Mouse (Mus musculus): Measurements from ENCODE around the gene Gpr62.

Gene Gpr62

GRCm38 (mm10) chr9:106454888-106455681 lies 10.7 kb downstream of the Gpr62 start:
- DNase-seq (ENCODE audit: low spot score), result no peak

GRCm38 (mm10) chr9:106454071-106454761 lies 11.5 kb downstream of the Gpr62 start:
- no peak for DNase-seq (ENCODE audit: low spot score)

- peak; percentile 55 for DNase-seq (ENCODE audit: low spot score)
Observed at GRCm38 (mm10) chr9:106453271-106454070, 12.3 kb downstream of the Gpr62 start, which contains the start of gene Pcbp4. Gene Pcbp4, plus strand, starts transcription at chr9:106453291.

GRCm38 (mm10) chr9:106452821-106453220 lies 12.9 kb downstream of the Gpr62 start:
- no peak for DNase-seq (ENCODE audit: low spot score)

GRCm38 (mm10) chr9:106452351-106452750 lies 13.4 kb downstream of the Gpr62 start:
- no peak for DNase-seq (ENCODE audit: low spot score)

GRCm38 (mm10) chr9:106451899-106452298 lies 13.8 kb downstream of the Gpr62 start:
- DNase-seq (ENCODE audit: low spot score), result no peak

- DNase-seq (ENCODE audit: low spot score), result no peak
Observed at GRCm38 (mm10) chr9:106451298-106451697, 14.4 kb downstream of the Gpr62 start.

GRCm38 (mm10) chr9:106450661-106451060 lies 15.1 kb downstream of the Gpr62 start:
- peak; percentile 77 for DNase-seq (ENCODE audit: low spot score)

GRCm38 (mm10) chr9:106449947-106450346 lies 15.8 kb downstream of the Gpr62 start:
- no peak for DNase-seq (ENCODE audit: low spot score)

- peak; percentile 69 for DNase-seq (ENCODE audit: low spot score)
Observed at GRCm38 (mm10) chr9:106448498-106449031, 17.2 kb downstream of the Gpr62 start.

GRCm38 (mm10) chr9:106447951-106448350 lies 17.8 kb downstream of the Gpr62 start:
- DNase-seq (ENCODE audit: low spot score), result no peak

GRCm38 (mm10) chr9:106447348-106447747 lies 18.4 kb downstream of the Gpr62 start, which contains the start of the genes Abhd14b and Abhd14a:
Gene Abhd14b, plus strand, starts transcription at chr9:106447459.
Gene Abhd14a, minus strand, starts transcription at chr9:106447678.
- peak; percentile 91 for DNase-seq (ENCODE audit: low spot score)

- no peak for DNase-seq (ENCODE audit: low spot score)
Observed at GRCm38 (mm10) chr9:106444836-106445235, 20.9 kb downstream of the Gpr62 start.

- DNase-seq (ENCODE audit: low spot score), result no peak
Observed at GRCm38 (mm10) chr9:106442680-106443079, 23.1 kb downstream of the Gpr62 start.

- no peak for DNase-seq (ENCODE audit: low spot score)
Observed at GRCm38 (mm10) chr9:106436566-106436965, 29.2 kb downstream of the Gpr62 start.

- no peak for DNase-seq (ENCODE audit: low spot score)
Observed at GRCm38 (mm10) chr9:106433389-106433788, 32.3 kb downstream of the Gpr62 start.

- no peak for DNase-seq (ENCODE audit: low spot score)
Observed at GRCm38 (mm10) chr9:106430015-106430264, 35.8 kb downstream of the Gpr62 start.

- peak; percentile 97 for DNase-seq (ENCODE audit: low spot score)
Observed at GRCm38 (mm10) chr9:106429221-106430014, 36.3 kb downstream of the Gpr62 start, which contains the start of gene Rpl29. Gene Rpl29, plus strand, starts transcription at chr9:106429454.

- no peak for DNase-seq (ENCODE audit: low spot score)
Observed at GRCm38 (mm10) chr9:106428719-106429220, 37.0 kb downstream of the Gpr62 start.

GRCm38 (mm10) chr9:106421865-106422160 lies 43.9 kb downstream of the Gpr62 start:
- DNase-seq (ENCODE audit: low spot score), result peak; percentile 87
